Mouse (Mus musculus) hindbrain, embryonic 13.5 days (tissue): ENCODE measurements around the gene Igf1r. TPM values are rescaled to one million over a fixed set of nuclear protein-coding genes. Genes with fewer than 3 reads are reported as not detected.
A peak's percentile ranks its signal among the peaks of the same experiment; 100 is the strongest.

Experiments
- ATAC-seq: fragments of 200-750 bp; cut with Nextera tagmentation; 2 replicates; pipeline ENCODE4 v1.8.0; 2017; ENCODE audit warnings: moderate TSS enrichment; ENCODE audit not compliant: low FRiP score
- H3K27ac ChIP-seq: fragments of 300-500 bp; sonication (generic); 2 replicates; pipeline ENCODE4 v1.5.1; 2015; ENCODE audit warnings: inconsistent platforms, mild to moderate bottlenecking, moderate library complexity
- H3K27me3 ChIP-seq: fragments of 300-500 bp; sonication (generic); 2 replicates; pipeline ENCODE4 v1.6.1; 2015; ENCODE audit warnings: mild to moderate bottlenecking, inconsistent platforms
- H3K36me3 ChIP-seq: fragments of 300-500 bp; sonication (generic); 2 replicates; pipeline ENCODE4 v1.6.1; 2015; ENCODE audit warnings: mild to moderate bottlenecking, inconsistent platforms
- H3K4me1 ChIP-seq: fragments of 300-500 bp; sonication (generic); replicated peaks from 2 replicates; pipeline ENCODE4 v1.6.1; 2015; ENCODE audit warnings: inconsistent platforms
- H3K4me2 ChIP-seq: fragments of 300-500 bp; sonication (generic); 2 replicates; pipeline ENCODE4 v1.6.1; 2015; ENCODE audit warnings: inconsistent platforms, mild to moderate bottlenecking, moderate library complexity
- H3K4me3 ChIP-seq: fragments of 300-500 bp; sonication (generic); 2 replicates; pipeline ENCODE4 v1.5.1; 2015; ENCODE audit warnings: mild to moderate bottlenecking, inconsistent platforms
- H3K9ac ChIP-seq: fragments of 300-500 bp; sonication (generic); 2 replicates; pipeline ENCODE4 v1.6.1; 2015; ENCODE audit warnings: mild to moderate bottlenecking, inconsistent platforms
- H3K9me3 ChIP-seq: fragments of 300-500 bp; sonication (generic); 2 replicates; pipeline ENCODE4 v1.6.1; 2016; ENCODE audit warnings: inconsistent platforms
- WGBS: fragments of 180-500 bp; shearing (Covaris S2); methylation state at CpG from one replicate; pipeline ENCODE4 v1.1.7; 2015; 5-methylcytosine and 5-hydroxymethylcytosine counted together
- polyA plus RNA-seq: library from polyadenylated mRNA; unstranded; fragments of >200 nt; fragmentation: Nextera tagmentation; extraction: Ambion mirVana; gene quantifications from 2 replicates; pipeline ENCODE4 v1.2.1, GENCODE M21; 2015

Gene Igf1r
- polyA plus RNA-seq, 1 experiment from 2014 or later, result 26.8 TPM

- no peaks in the 10 kb centered on the region for H3K36me3 ChIP-seq
- 57% methylated on average over 5 of the region's 5 CpGs for WGBS
- H3K9me3 ChIP-seq, result no peaks in the 10 kb centered on the region
- H3K4me3 ChIP-seq, result no peak overlapping the region
- ATAC-seq, result no peak
- H3K4me2 ChIP-seq, result no peak overlapping the region
- H3K4me1 ChIP-seq, result peaks cover 24% of the 10 kb centered on the region
- H3K27ac ChIP-seq, result no peak overlapping the region
- no peaks in the 10 kb centered on the region for H3K27me3 ChIP-seq
- no peak overlapping the region for H3K9ac ChIP-seq
Observed at GRCm38 (mm10) chr7:68119605-68120004, 167.0 kb downstream of the Igf1r start.

- Histone ChIP-seq H3K4me2 (no peak overlapping the region), H3K4me1 (peaks cover 44% of the 10 kb centered on the region), H3K4me3 (no peak overlapping the region), H3K9ac (no peak overlapping the region), H3K36me3 (no peaks in the 10 kb centered on the region), H3K27me3 (no peaks in the 10 kb centered on the region), H3K27ac (no peak overlapping the region), H3K9me3 (no peaks in the 10 kb centered on the region)
- 72% methylated on average over 3 of the region's 3 CpGs for whole genome bisulfite sequencing
- no peak for ATAC-seq
Observed at GRCm38 (mm10) chr7:68122418-68122817, 169.8 kb downstream of the Igf1r start.

GRCm38 (mm10) chr7:68125347-68125746 is 172.7 kb downstream of the Igf1r start:
- 77% methylated on average over 2 of the region's 2 CpGs for WGBS
- Histone ChIP-seq H3K27ac (no peak overlapping the region), H3K9ac (no peak overlapping the region), H3K4me2 (no peak overlapping the region), H3K9me3 (no peaks in the 10 kb centered on the region), H3K4me3 (no peak overlapping the region), H3K36me3 (no peaks in the 10 kb centered on the region), H3K27me3 (no peaks in the 10 kb centered on the region), H3K4me1 (peaks cover 40% of the 10 kb centered on the region)
- ATAC-seq, result no peak

- H3K4me3 ChIP-seq, result peak overlapping the region; percentile 59
- WGBS, result 41% methylated on average over 6 of the region's 6 CpGs
- H3K9me3 ChIP-seq, result no peaks in the 10 kb centered on the region
- no peak for ATAC-seq
- H3K36me3 ChIP-seq, result no peaks in the 10 kb centered on the region
- peak overlapping the region; percentile 98 for H3K27ac ChIP-seq
- peak overlapping the region; percentile 78 for H3K4me2 ChIP-seq
- no peaks in the 10 kb centered on the region for H3K27me3 ChIP-seq
- peaks cover 64% of the 10 kb centered on the region for H3K4me1 ChIP-seq
- H3K9ac ChIP-seq, result peak overlapping the region; percentile 79; the same call in 1 of the 2 replicates
Observed at GRCm38 (mm10) chr7:68127799-68128261, 175.2 kb downstream of the Igf1r start.

GRCm38 (mm10) chr7:68128271-68128674 is 175.6 kb downstream of the Igf1r start:
- Histone ChIP-seq H3K4me1 (peaks cover 69% of the 10 kb centered on the region), H3K4me3 (peak overlapping the region; percentile 59), H3K4me2 (peak overlapping the region; percentile 78), H3K27ac (peak overlapping the region; percentile 98), H3K9ac (peak overlapping the region; percentile 79), H3K27me3 (no peaks in the 10 kb centered on the region), H3K36me3 (no peaks in the 10 kb centered on the region), H3K9me3 (no peaks in the 10 kb centered on the region)
- ATAC-seq, result no peak
- WGBS, result 8% methylated on average over 7 of the region's 7 CpGs

GRCm38 (mm10) chr7:68129077-68129511 is 176.5 kb downstream of the Igf1r start:
- H3K9ac ChIP-seq, result peak overlapping the region; percentile 79
- H3K36me3 ChIP-seq, result no peaks in the 10 kb centered on the region
- WGBS, result 1% methylated on average over 19 of the region's 19 CpGs
- H3K4me1 ChIP-seq, result peaks cover 74% of the 10 kb centered on the region
- H3K4me2 ChIP-seq, result peak overlapping the region; percentile 78
- H3K27ac ChIP-seq, result peak overlapping the region; percentile 98
- H3K9me3 ChIP-seq, result no peaks in the 10 kb centered on the region
- ATAC-seq, result peak; percentile 94
- H3K4me3 ChIP-seq, result peak overlapping the region; percentile 59
- no peaks in the 10 kb centered on the region for H3K27me3 ChIP-seq

- Histone ChIP-seq H3K27me3 (no peaks in the 10 kb centered on the region), H3K9ac (peak overlapping the region; percentile 79), H3K4me3 (peak overlapping the region; percentile 59), H3K9me3 (no peaks in the 10 kb centered on the region), H3K27ac (peak overlapping the region; percentile 98), H3K4me1 (peaks cover 74% of the 10 kb centered on the region), H3K4me2 (peak overlapping the region; percentile 78), H3K36me3 (no peaks in the 10 kb centered on the region)
- ATAC-seq, result peak; percentile 50
- 1% methylated on average over 19 of the region's 19 CpGs for WGBS
Observed at GRCm38 (mm10) chr7:68129546-68130253, 177.1 kb downstream of the Igf1r start.

GRCm38 (mm10) chr7:68130950-68131580 is 178.4 kb downstream of the Igf1r start:
- H3K9me3 ChIP-seq, result no peaks in the 10 kb centered on the region
- H3K4me1 ChIP-seq, result peaks cover 65% of the 10 kb centered on the region
- no peak overlapping the region for H3K4me3 ChIP-seq
- 68% methylated on average over 13 of the region's 13 CpGs for WGBS
- peak overlapping the region; percentile 35; the same call in 1 of the 2 replicates for H3K9ac ChIP-seq
- no peaks in the 10 kb centered on the region for H3K36me3 ChIP-seq
- no peak overlapping the region; the same call in 1 of the 2 replicates for H3K27ac ChIP-seq
- ATAC-seq, result no peak
- H3K27me3 ChIP-seq, result no peaks in the 10 kb centered on the region
- H3K4me2 ChIP-seq, result no peak overlapping the region

- ATAC-seq, result no peak
- Histone ChIP-seq H3K36me3 (no peaks in the 10 kb centered on the region), H3K4me3 (no peak overlapping the region), H3K27ac (no peak overlapping the region), H3K9ac (no peak overlapping the region), H3K27me3 (no peaks in the 10 kb centered on the region), H3K4me1 (peaks cover 51% of the 10 kb centered on the region), H3K9me3 (no peaks in the 10 kb centered on the region), H3K4me2 (no peak overlapping the region)
- 46% methylated on average over 6 of the region's 6 CpGs for WGBS
Observed at GRCm38 (mm10) chr7:68133679-68134078, 181.1 kb downstream of the Igf1r start.

- 94% methylated on average over 16 of the region's 16 CpGs for WGBS
- Histone ChIP-seq H3K4me3 (no peak overlapping the region), H3K4me1 (peaks cover 50% of the 10 kb centered on the region), H3K36me3 (no peaks in the 10 kb centered on the region), H3K27me3 (no peaks in the 10 kb centered on the region), H3K27ac (no peak overlapping the region), H3K9me3 (no peaks in the 10 kb centered on the region), H3K4me2 (no peak overlapping the region), H3K9ac (no peak overlapping the region)
- ATAC-seq, result no peak
Observed at GRCm38 (mm10) chr7:68134948-68135347, 182.3 kb downstream of the Igf1r start.

GRCm38 (mm10) chr7:68136056-68136455 is 183.4 kb downstream of the Igf1r start:
- Histone ChIP-seq H3K4me1 (peaks cover 46% of the 10 kb centered on the region), H3K36me3 (no peaks in the 10 kb centered on the region), H3K4me3 (no peak overlapping the region), H3K4me2 (no peak overlapping the region), H3K9me3 (no peaks in the 10 kb centered on the region), H3K27ac (no peak overlapping the region), H3K27me3 (no peaks in the 10 kb centered on the region), H3K9ac (no peak overlapping the region)
- ATAC-seq, result no peak
- WGBS, result 75% methylated on average over 10 of the region's 10 CpGs

GRCm38 (mm10) chr7:68139384-68139783 is 186.8 kb downstream of the Igf1r start:
- ATAC-seq, result no peak
- WGBS, result 76% methylated on average over 2 of the region's 2 CpGs
- H3K4me3 ChIP-seq, result no peak overlapping the region
- no peak overlapping the region for H3K27ac ChIP-seq
- H3K27me3 ChIP-seq, result no peaks in the 10 kb centered on the region
- H3K9ac ChIP-seq, result no peak overlapping the region
- H3K4me2 ChIP-seq, result no peak overlapping the region
- no peaks in the 10 kb centered on the region for H3K36me3 ChIP-seq
- H3K4me1 ChIP-seq, result peaks cover 23% of the 10 kb centered on the region; the same call in 1 of the 2 replicates
- no peaks in the 10 kb centered on the region for H3K9me3 ChIP-seq
